Mouse (Mus musculus) MN1 (cell line): ENCODE measurements around the gene Tmem211.

Source experiments
- DNase-seq: peaks from one replicate; pipeline ENCODE4 v3.0.0-alpha.2; 2016; ENCODE audit warnings: low spot score

The Tmem211 gene

DNA sequence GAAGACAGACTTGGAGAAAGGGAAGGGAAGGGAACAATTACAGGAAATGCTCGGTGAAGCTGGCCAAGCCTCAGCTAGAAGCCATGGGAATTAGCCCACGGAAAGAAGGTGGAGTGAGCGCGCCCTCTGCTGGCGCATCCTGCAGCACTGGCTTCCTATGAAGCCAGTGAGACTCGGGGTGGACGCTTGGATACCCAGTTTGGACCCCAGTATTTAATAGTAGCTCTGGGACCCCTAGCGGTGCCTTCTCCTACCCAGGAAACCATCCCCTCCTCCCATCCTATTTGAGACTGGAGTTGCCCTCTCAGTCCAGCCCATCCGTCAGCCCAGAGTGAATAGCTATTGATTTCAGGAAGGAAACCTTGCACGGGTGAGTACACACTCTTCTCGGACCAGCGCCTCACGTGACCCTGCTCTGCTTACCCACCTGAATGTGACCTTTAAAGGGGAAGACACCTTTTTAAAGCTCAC, at the start of gene Tmem211:
Tmem211 (plus strand) TSS at position 278 of the 471 bp plus-strand sequence.
- DNase-seq: peak; percentile 95

- peak; percentile 76 for DNase-seq
These were observed 47.3 kb upstream of the Tmem211 start for GRCm38 (mm10) chr5:113179451-113179842.

GRCm38 (mm10) chr5:113179843-113180682, 46.6 kb upstream of the Tmem211 start:
- DNase-seq: peak; percentile 96

DNA sequence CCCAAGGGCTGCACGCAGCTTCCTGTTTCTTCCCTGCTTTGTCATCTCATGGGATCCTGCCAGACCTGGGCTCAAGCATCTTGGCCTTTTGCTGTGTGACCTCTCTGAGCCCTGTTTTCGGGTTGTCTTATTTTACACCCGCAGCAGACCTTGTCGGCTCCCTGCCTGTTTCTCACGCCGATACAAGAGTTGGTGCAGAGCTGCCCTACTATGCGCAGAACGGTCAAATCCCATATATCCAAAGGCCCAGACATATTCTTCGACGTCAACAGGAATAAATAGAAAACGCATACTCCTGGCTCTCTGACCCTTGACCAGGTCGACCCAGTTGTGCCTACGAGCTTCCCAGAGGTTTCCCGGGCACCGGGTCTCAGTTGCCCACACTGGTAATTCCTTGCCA, 46.0 kb upstream of the Tmem211 start:
- DNase-seq: no peak

GRCm38 (mm10) chr5:113181441-113181840, 45.3 kb upstream of the Tmem211 start:
- DNase-seq: no peak

DNA sequence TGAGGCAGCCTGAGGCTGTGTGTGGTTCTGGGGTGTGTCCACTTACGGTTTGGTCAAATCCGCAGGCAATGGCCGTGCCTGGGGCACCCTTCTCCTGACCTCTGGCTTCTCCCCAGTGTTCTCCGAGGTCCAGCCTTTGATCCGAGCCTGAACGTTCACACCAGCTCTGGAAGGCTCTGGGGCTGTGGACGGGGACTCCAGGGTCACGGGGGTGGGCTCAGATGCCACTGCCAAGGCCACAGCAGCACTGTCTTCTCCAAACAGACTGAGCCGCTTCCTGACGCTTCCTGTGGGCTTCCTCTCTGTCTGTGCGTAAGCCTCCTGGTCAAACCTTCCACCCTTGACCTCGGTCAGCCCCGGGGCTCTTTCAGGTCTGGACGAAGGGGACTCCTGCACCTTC, 36.2 kb upstream of the Tmem211 start:
- no peak for DNase-seq

DNA sequence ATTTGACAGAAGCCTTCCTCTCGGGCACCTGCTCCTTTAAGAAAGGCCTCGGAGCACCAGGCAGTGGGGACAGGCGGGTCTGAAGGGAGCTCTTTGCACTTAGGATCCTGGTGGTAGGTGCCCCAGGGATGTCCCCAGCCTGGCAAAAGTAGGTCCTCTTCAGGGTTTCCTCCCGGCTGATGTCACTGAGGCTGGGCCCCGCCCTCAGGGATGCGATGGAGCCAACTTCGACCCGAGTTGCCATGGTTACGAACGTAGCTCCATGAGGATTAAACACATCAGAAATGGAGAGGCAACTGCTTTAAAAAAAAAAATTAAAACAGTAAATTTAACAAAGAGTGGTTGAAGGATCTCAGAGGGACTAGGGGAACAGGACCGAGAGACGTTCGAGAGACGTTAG, 34.8 kb upstream of the Tmem211 start:
- DNase-seq: no peak

DNA sequence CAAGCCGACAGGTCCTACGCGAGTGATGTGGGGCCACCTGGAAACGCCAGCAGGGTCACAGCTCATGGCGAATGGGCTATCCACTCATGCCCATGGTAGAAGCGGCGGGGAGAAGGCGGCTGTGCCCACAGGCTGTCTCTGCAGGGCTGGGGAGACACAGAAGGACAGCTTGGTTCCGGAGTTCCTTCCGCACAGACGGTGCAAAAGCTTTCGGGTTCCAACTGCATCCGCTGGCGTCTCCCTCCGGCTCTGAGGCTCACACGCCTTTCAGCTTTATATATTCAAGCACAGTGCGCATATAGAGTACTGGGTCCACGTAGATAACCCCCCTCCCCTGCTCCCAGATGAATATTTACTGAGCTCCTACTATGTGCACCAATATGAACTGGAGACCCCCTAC, 32.9 kb upstream of the Tmem211 start:
- DNase-seq: no peak

- no peak for DNase-seq
These were observed 31.3 kb upstream of the Tmem211 start for GRCm38 (mm10) chr5:113195451-113195850.

DNA sequence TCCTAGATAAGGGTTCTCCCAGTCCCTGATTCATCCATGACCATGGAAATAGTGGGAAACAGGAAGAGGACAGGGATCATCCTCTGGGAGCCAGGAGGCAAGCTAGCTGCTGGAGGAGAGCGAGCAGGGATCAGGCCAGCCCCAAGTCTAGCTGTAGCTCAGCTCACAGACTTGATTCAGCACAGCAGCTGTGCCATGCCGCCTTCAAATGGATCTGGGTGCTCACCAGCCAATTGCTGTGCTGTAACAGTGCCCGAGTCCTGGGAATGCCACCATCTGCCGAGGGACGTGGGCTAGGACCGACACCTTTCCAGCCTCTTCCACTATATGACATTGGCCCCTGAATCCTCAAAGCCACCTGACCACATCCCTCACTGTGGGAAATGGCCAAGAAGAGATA, 30.8 kb upstream of the Tmem211 start:
- DNase-seq: no peak

DNA sequence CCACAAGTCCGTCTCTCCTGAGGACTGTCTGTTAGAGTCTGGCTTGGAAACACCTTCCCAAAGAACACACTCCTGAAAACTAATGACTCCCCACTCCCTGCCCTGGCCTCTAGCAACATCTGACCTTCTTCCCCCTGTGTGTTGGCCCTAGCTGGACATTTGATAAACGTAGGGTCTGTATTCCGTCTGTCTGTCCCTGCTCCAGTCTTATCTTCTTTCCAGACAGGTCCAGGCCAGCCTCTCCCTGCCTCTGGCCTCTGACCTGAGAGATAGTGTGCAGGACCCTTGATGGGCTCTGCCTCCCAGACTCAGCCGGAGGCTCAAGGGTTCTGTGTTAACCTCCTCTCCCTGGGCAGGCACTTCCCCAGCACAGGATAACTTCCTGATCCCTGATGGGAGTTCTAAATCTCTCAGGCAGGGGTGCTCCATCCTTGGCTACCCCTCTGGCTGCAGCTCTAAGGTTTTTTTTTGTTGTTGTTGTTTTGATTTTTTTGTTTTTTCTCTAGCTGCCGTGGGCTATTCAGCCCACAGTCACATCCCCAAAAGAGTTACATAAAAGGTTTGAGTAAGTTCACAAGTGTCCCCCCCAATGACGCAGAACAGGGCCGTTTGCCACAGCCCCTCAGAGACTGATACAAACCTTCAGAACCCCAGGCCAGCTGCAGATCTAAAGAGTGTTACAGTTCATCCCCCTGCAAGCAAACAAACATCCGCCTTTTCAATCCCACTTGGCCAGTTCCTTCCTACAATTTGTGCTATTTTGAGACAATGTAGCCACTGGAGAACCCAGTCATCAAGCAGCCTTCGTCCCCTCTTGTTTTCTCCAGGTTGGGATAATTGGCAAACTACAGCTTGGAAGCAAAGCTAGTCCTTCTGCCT, 29.6 kb upstream of the Tmem211 start:
- no peak for DNase-seq

- no peak for DNase-seq
These were observed 27.5 kb upstream of the Tmem211 start for GRCm38 (mm10) chr5:113199126-113199771.

DNA sequence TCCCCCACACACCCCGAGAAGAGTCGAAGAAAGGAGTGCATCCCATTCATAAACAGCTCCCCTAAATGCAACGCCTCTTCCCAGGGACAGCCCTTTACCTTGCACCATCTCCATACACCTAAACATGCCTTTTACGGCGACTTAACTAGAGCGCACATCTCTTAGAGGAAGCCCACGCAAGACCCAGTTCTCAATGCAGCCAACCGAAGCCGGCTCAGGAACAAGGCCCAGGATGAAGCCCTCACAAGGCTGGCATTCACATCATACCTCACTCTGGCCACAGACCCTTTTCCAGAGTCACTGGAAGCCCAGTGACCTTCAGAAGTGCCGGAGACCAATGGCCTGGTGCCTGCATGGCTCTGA, 27.0 kb upstream of the Tmem211 start:
- DNase-seq: no peak

GRCm38 (mm10) chr5:113204193-113204592, 22.5 kb upstream of the Tmem211 start:
- no peak for DNase-seq

GRCm38 (mm10) chr5:113206670-113207352, 19.9 kb upstream of the Tmem211 start:
- DNase-seq: no peak

- no peak for DNase-seq
These were observed 18.7 kb upstream of the Tmem211 start for GRCm38 (mm10) chr5:113208048-113208447.

- no peak for DNase-seq
These were observed 17.9 kb upstream of the Tmem211 start for GRCm38 (mm10) chr5:113208622-113209400.

- DNase-seq: no peak
These were observed 17.3 kb upstream of the Tmem211 start for GRCm38 (mm10) chr5:113209401-113209750.

- no peak for DNase-seq
These were observed 16.8 kb upstream of the Tmem211 start for GRCm38 (mm10) chr5:113209898-113210297.

DNA sequence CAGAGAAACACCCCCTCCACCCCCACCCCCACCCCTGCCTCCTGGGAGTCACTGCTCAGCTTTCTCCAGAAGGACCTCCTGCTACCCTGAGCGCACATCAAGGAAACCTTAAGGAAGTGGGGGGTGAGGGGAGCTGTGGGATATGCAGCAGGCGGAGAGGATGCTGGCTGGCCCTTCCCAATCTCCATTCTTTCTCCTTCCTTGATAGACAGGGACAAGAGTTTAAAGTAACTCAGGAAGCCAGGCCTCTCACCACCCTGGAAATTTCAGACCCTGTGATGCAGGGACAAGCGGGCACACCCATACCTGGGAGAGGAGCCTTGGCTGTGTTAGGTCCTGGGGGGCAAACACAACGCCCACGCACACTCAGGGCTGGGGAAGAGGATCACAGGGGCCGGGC, 16.4 kb upstream of the Tmem211 start:
- DNase-seq: no peak

- no peak for DNase-seq
These were observed 14.4 kb upstream of the Tmem211 start for GRCm38 (mm10) chr5:113212156-113212835.
